Mouse (Mus musculus) midbrain, embryonic 15.5 days (tissue): ENCODE measurements around the gene Plcb1. TPM values are rescaled to one million over a fixed set of nuclear protein-coding genes. Genes with fewer than 3 reads are reported as not detected.

Source experiments
- ATAC-seq: fragments of 200-750 bp; cut with Nextera tagmentation; replicated peaks from 2 replicates; pipeline ENCODE4 v1.8.0; 2017; ENCODE audit warnings: moderate TSS enrichment
- H3K27ac ChIP-seq: fragments of 300-500 bp; sonication (generic); 2 replicates; pipeline ENCODE4 v1.5.1; 2015; ENCODE audit warnings: mild to moderate bottlenecking, inconsistent platforms
- H3K27me3 ChIP-seq: fragments of 300-500 bp; sonication (generic); replicated peaks from 2 replicates; pipeline ENCODE4 v1.6.1; 2015; ENCODE audit warnings: inconsistent platforms
- H3K36me3 ChIP-seq: fragments of 300-500 bp; sonication (generic); replicated peaks from 2 replicates; pipeline ENCODE4 v1.6.1; 2015; ENCODE audit warnings: inconsistent platforms
- H3K4me1 ChIP-seq: fragments of 300-500 bp; sonication (generic); 2 replicates; pipeline ENCODE4 v1.6.1; 2015; ENCODE audit warnings: inconsistent platforms
- H3K4me2 ChIP-seq: fragments of 300-500 bp; sonication (generic); 2 replicates; pipeline ENCODE4 v1.6.1; 2015; ENCODE audit warnings: inconsistent platforms, mild to moderate bottlenecking, moderate library complexity
- H3K4me3 ChIP-seq: fragments of 300-500 bp; sonication (generic); 2 replicates; pipeline ENCODE4 v1.5.1; 2015; ENCODE audit warnings: mild to moderate bottlenecking, inconsistent platforms
- H3K9ac ChIP-seq: fragments of 300-500 bp; sonication (generic); 2 replicates; pipeline ENCODE4 v1.6.1; 2015; ENCODE audit warnings: mild to moderate bottlenecking, inconsistent platforms
- H3K9me3 ChIP-seq: fragments of 300-500 bp; sonication (generic); 2 replicates; pipeline ENCODE4 v1.6.1; 2016; ENCODE audit warnings: inconsistent platforms
- WGBS: fragments of 180-500 bp; shearing (Covaris S2); methylation state at CpG from one replicate; pipeline ENCODE4 v1.1.7; 2015; ENCODE audit warnings: mixed read lengths; 5-methylcytosine and 5-hydroxymethylcytosine counted together
- polyA plus RNA-seq: library from polyadenylated mRNA; unstranded; fragments of >200 nt; fragmentation: Nextera tagmentation; extraction: Ambion mirVana; gene quantifications from 2 replicates; pipeline ENCODE4 v1.2.1, GENCODE M21; 2015

Gene Plcb1
- polyA plus RNA-seq, 1 experiment from 2014 or later: 38.0 TPM

GRCm38 (mm10) chr2:135051540-135052288 is 265.8 kb downstream of the Plcb1 start:
- Histone ChIP-seq H3K36me3 (no peaks in the 10 kb centered on the region), H3K4me1 (no peaks in the 10 kb centered on the region), H3K9me3 (no peaks in the 10 kb centered on the region), H3K27me3 (no peaks in the 10 kb centered on the region), H3K27ac (no peak overlapping the region), H3K4me3 (no peak overlapping the region), H3K4me2 (no peak overlapping the region), H3K9ac (no peak overlapping the region)
- whole genome bisulfite sequencing: 87% methylated on average over 4 of the region's 4 CpGs
- no peak for ATAC-seq

- H3K4me1 ChIP-seq: no peaks in the 10 kb centered on the region
- no peak for ATAC-seq
These were observed 267.5 kb downstream of the Plcb1 start for GRCm38 (mm10) chr2:135053391-135053790.

GRCm38 (mm10) chr2:135067419-135067818 is 281.6 kb downstream of the Plcb1 start:
- H3K9ac ChIP-seq: no peak overlapping the region
- no peaks in the 10 kb centered on the region for H3K4me1 ChIP-seq
- no peak for ATAC-seq
- no peak overlapping the region for H3K4me3 ChIP-seq
- no peaks in the 10 kb centered on the region for H3K9me3 ChIP-seq
- no peak overlapping the region for H3K4me2 ChIP-seq
- no peaks in the 10 kb centered on the region for H3K27me3 ChIP-seq
- H3K27ac ChIP-seq: no peak overlapping the region
- no peaks in the 10 kb centered on the region for H3K36me3 ChIP-seq

More at GRCm38 (mm10) chr2:135053391-135053790, 267.5 kb downstream of the Plcb1 start:
- no peak overlapping the region for H3K27ac ChIP-seq
- H3K4me3 ChIP-seq: no peak overlapping the region
- H3K4me2 ChIP-seq: no peak overlapping the region
- 95% methylated on average over 3 of the region's 3 CpGs for WGBS
- no peak overlapping the region for H3K9ac ChIP-seq
- no peaks in the 10 kb centered on the region for H3K9me3 ChIP-seq
- H3K36me3 ChIP-seq: no peaks in the 10 kb centered on the region
- H3K27me3 ChIP-seq: no peaks in the 10 kb centered on the region

- 62% methylated on average over 4 of the region's 4 CpGs for WGBS
- peak; percentile 24; the same call in 1 of the 2 replicates for ATAC-seq
- Histone ChIP-seq H3K4me1 (no peaks in the 10 kb centered on the region), H3K27me3 (no peaks in the 10 kb centered on the region), H3K9me3 (no peaks in the 10 kb centered on the region), H3K36me3 (no peaks in the 10 kb centered on the region), H3K4me3 (no peak overlapping the region), H3K9ac (no peak overlapping the region), H3K4me2 (no peak overlapping the region), H3K27ac (no peak overlapping the region)
These were observed 285.5 kb downstream of the Plcb1 start for GRCm38 (mm10) chr2:135071349-135071748.

GRCm38 (mm10) chr2:135072503-135072902 is 286.6 kb downstream of the Plcb1 start:
- Histone ChIP-seq H3K4me2 (no peak overlapping the region), H3K9me3 (no peaks in the 10 kb centered on the region), H3K4me3 (no peak overlapping the region), H3K36me3 (no peaks in the 10 kb centered on the region), H3K4me1 (no peaks in the 10 kb centered on the region), H3K27me3 (no peaks in the 10 kb centered on the region), H3K9ac (no peak overlapping the region), H3K27ac (no peak overlapping the region)
- 82% methylated on average over 5 of the region's 5 CpGs for WGBS
- no peak for ATAC-seq

GRCm38 (mm10) chr2:135073014-135073413 is 287.1 kb downstream of the Plcb1 start:
- no peak for ATAC-seq
- H3K4me2 ChIP-seq: no peak overlapping the region
- H3K4me1 ChIP-seq: no peaks in the 10 kb centered on the region
- WGBS: 86% methylated on average over 5 of the region's 5 CpGs
- H3K9ac ChIP-seq: no peak overlapping the region
- H3K4me3 ChIP-seq: no peak overlapping the region
- no peaks in the 10 kb centered on the region for H3K36me3 ChIP-seq
- no peaks in the 10 kb centered on the region for H3K27me3 ChIP-seq
- no peak overlapping the region for H3K27ac ChIP-seq
- no peaks in the 10 kb centered on the region for H3K9me3 ChIP-seq

GRCm38 (mm10) chr2:135075375-135075774 is 289.5 kb downstream of the Plcb1 start:
- Histone ChIP-seq H3K4me1 (no peaks in the 10 kb centered on the region), H3K27ac (no peak overlapping the region), H3K9me3 (no peaks in the 10 kb centered on the region), H3K4me3 (no peak overlapping the region), H3K27me3 (no peaks in the 10 kb centered on the region), H3K9ac (no peak overlapping the region), H3K36me3 (no peaks in the 10 kb centered on the region), H3K4me2 (no peak overlapping the region)
- WGBS: 91% methylated on average over 1 of the region's 1 CpGs
- ATAC-seq: no peak

GRCm38 (mm10) chr2:135092588-135093162 is 306.8 kb downstream of the Plcb1 start:
- Histone ChIP-seq H3K4me2 (no peak overlapping the region), H3K27me3 (no peaks in the 10 kb centered on the region), H3K36me3 (no peaks in the 10 kb centered on the region), H3K4me1 (no peaks in the 10 kb centered on the region), H3K27ac (no peak overlapping the region), H3K9ac (no peak overlapping the region), H3K9me3 (no peaks in the 10 kb centered on the region), H3K4me3 (no peak overlapping the region)
- ATAC-seq: no peak
- WGBS: 69% methylated on average over 5 of the region's 5 CpGs

GRCm38 (mm10) chr2:135101292-135101691 is 315.4 kb downstream of the Plcb1 start:
- ATAC-seq: no peak
- no peaks in the 10 kb centered on the region for H3K4me1 ChIP-seq
- no peaks in the 10 kb centered on the region for H3K36me3 ChIP-seq
- 30% methylated on average over 4 of the region's 4 CpGs for WGBS
- no peak overlapping the region for H3K4me3 ChIP-seq
- no peak overlapping the region for H3K9ac ChIP-seq
- H3K27me3 ChIP-seq: no peaks in the 10 kb centered on the region
- no peak overlapping the region for H3K4me2 ChIP-seq
- no peak overlapping the region for H3K27ac ChIP-seq
- no peaks in the 10 kb centered on the region for H3K9me3 ChIP-seq

GRCm38 (mm10) chr2:135101943-135102342 is 316.1 kb downstream of the Plcb1 start:
- Histone ChIP-seq H3K36me3 (no peaks in the 10 kb centered on the region), H3K9ac (no peak overlapping the region), H3K9me3 (no peaks in the 10 kb centered on the region), H3K27ac (no peak overlapping the region), H3K4me1 (no peaks in the 10 kb centered on the region), H3K4me3 (no peak overlapping the region), H3K27me3 (no peaks in the 10 kb centered on the region), H3K4me2 (no peak overlapping the region)
- WGBS: 72% methylated on average over 1 of the region's 1 CpGs
- no peak for ATAC-seq

- Histone ChIP-seq H3K9ac (no peak overlapping the region), H3K4me1 (no peaks in the 10 kb centered on the region), H3K4me3 (no peak overlapping the region), H3K36me3 (no peaks in the 10 kb centered on the region), H3K4me2 (no peak overlapping the region), H3K27ac (no peak overlapping the region), H3K9me3 (no peaks in the 10 kb centered on the region), H3K27me3 (no peaks in the 10 kb centered on the region)
- no peak for ATAC-seq
- WGBS: 92% methylated on average over 4 of the region's 4 CpGs
These were observed 320.8 kb downstream of the Plcb1 start for GRCm38 (mm10) chr2:135106649-135107048.

GRCm38 (mm10) chr2:135108607-135109006 is 322.7 kb downstream of the Plcb1 start:
- H3K9ac ChIP-seq: no peak overlapping the region
- no peak for ATAC-seq
- no peak overlapping the region for H3K27ac ChIP-seq
- no peak overlapping the region for H3K4me2 ChIP-seq
- 39% methylated on average over 2 of the region's 2 CpGs for WGBS
- no peak overlapping the region for H3K4me3 ChIP-seq
- no peaks in the 10 kb centered on the region for H3K9me3 ChIP-seq
- H3K27me3 ChIP-seq: no peaks in the 10 kb centered on the region
- H3K36me3 ChIP-seq: no peaks in the 10 kb centered on the region
- no peaks in the 10 kb centered on the region for H3K4me1 ChIP-seq
